Mouse (Mus musculus): ENCODE results near the gene Ckap4. TPM values are rescaled to one million over a fixed set of nuclear protein-coding genes. Genes with fewer than 3 reads are reported as not detected.

Ckap4 gene
- total RNA-seq, 2 experiments from 2014 or later = 32.7 to 41.8 TPM

- DNase-seq (ENCODE audit: low spot score) = no peak
- intact Hi-C loops (cut with DNase I) = no loop called here
These were observed 18.6 kb upstream of the Ckap4 start for GRCm38 (mm10) chr10:84552477-84552876.

- DNase-seq (ENCODE audit: low spot score) = no peak
- intact Hi-C loops (cut with DNase I) = no loop called here
These were observed 18.0 kb upstream of the Ckap4 start for GRCm38 (mm10) chr10:84551846-84552245.

- DNase-seq (ENCODE audit: low spot score) = no peak
- intact Hi-C loops (cut with DNase I) = no loop called here
These were observed 16.0 kb upstream of the Ckap4 start for GRCm38 (mm10) chr10:84549920-84550293.

- DNase-seq (ENCODE audit: low spot score) = no peak
- intact Hi-C loops (cut with DNase I) = no loop called here
These were observed 15.5 kb upstream of the Ckap4 start for GRCm38 (mm10) chr10:84549146-84549919.

- intact Hi-C loops (cut with DNase I) = no loop called here
- no peak for DNase-seq (ENCODE audit: low spot score)
These were observed 11.2 kb upstream of the Ckap4 start for GRCm38 (mm10) chr10:84544841-84545610.

- DNase-seq (ENCODE audit: low spot score) = no peak
- intact Hi-C loops (cut with DNase I) = no loop called here
These were observed 9.2 kb upstream of the Ckap4 start for GRCm38 (mm10) chr10:84542802-84543658.

GRCm38 (mm10) chr10:84539651-84540050, 5.8 kb upstream of the Ckap4 start:
- intact Hi-C loops (cut with DNase I) = no loop called here
- DNase-seq (ENCODE audit: low spot score) = no peak

GRCm38 (mm10) chr10:84535859-84536258, 2.0 kb upstream of the Ckap4 start:
- no peak for DNase-seq (ENCODE audit: low spot score)
- intact Hi-C loops (cut with DNase I) = loop anchor here (2.0 kb wide), 1 partner anchor 39 kb away; no protein-coding TSS in a partner anchor

GRCm38 (mm10) chr10:84535458-84535857, 1.6 kb upstream of the Ckap4 start:
- intact Hi-C loops (cut with DNase I) = loop anchor here (2.0 kb wide), 1 partner anchor 39 kb away; no protein-coding TSS in a partner anchor
- DNase-seq (ENCODE audit: low spot score) = no peak

GRCm38 (mm10) chr10:84532911-84533882, 665 bp downstream of the Ckap4 start:
- DNase-seq (ENCODE audit: low spot score) = peak; percentile 29
- intact Hi-C loops (cut with DNase I) = loop anchor here (5.0 kb wide), 1 partner anchor 89 kb away; the partner anchor contains the start of gene Polr3b

GRCm38 (mm10) chr10:84532191-84532889, 1.5 kb downstream of the Ckap4 start:
- peak; percentile 36 for DNase-seq (ENCODE audit: low spot score)
- intact Hi-C loops (cut with DNase I) = loop anchor here (5.0 kb wide), 1 partner anchor 90 kb away; the partner anchor contains the start of gene Polr3b

GRCm38 (mm10) chr10:84531576-84531975, 2.3 kb downstream of the Ckap4 start:
- DNase-seq (ENCODE audit: low spot score) = no peak
- intact Hi-C loops (cut with DNase I) = loop anchor here (5.0 kb wide), 1 partner anchor 91 kb away; the partner anchor contains the start of gene Polr3b

GRCm38 (mm10) chr10:84530388-84530787, 3.5 kb downstream of the Ckap4 start:
- no peak for DNase-seq (ENCODE audit: low spot score)
- intact Hi-C loops (cut with DNase I) = loop anchor here (5.0 kb wide), 1 partner anchor 92 kb away; the partner anchor contains the start of gene Polr3b

- intact Hi-C loops (cut with DNase I) = no loop called here
These were observed 6.2 kb downstream of the Ckap4 start for GRCm38 (mm10) chr10:84527631-84528030.

GRCm38 (mm10) chr10:84527070-84527469, 6.8 kb downstream of the Ckap4 start:
- intact Hi-C loops (cut with DNase I) = no loop called here
- DNase-seq (ENCODE audit: low spot score) = no peak

More at GRCm38 (mm10) chr10:84527631-84528030, 6.2 kb downstream of the Ckap4 start:
- no peak for DNase-seq (ENCODE audit: low spot score)

- intact Hi-C loops (cut with DNase I) = no loop called here
These were observed 7.4 kb downstream of the Ckap4 start for GRCm38 (mm10) chr10:84526488-84526887.

GRCm38 (mm10) chr10:84523682-84524081, 10.2 kb downstream of the Ckap4 start:
- no peak for DNase-seq (ENCODE audit: low spot score)
- intact Hi-C loops (cut with DNase I) = no loop called here

More at GRCm38 (mm10) chr10:84526488-84526887, 7.4 kb downstream of the Ckap4 start:
- no peak for DNase-seq (ENCODE audit: low spot score)

- intact Hi-C loops (cut with DNase I) = loop anchor here (2.0 to 5.0 kb wide), 2 partner anchors 86 to 102 kb away; no protein-coding TSS in a partner anchor
These were observed 17.4 kb downstream of the Ckap4 start for GRCm38 (mm10) chr10:84516414-84516927.

More at GRCm38 (mm10) chr10:84516414-84516927, 17.4 kb downstream of the Ckap4 start:
- DNase-seq (ENCODE audit: low spot score) = no peak

Data from heart, postnatal 25 days (tissue).